Mouse (Mus musculus) CH12.LX (cell line): ENCODE data around the gene Slc17a5. TPM values are rescaled to one million over a fixed set of nuclear protein-coding genes. Genes with fewer than 3 reads are reported as not detected.
A peak's percentile ranks its signal among the peaks of the same experiment; 100 is the strongest.

Experiments used
- DNase-seq: peaks from one replicate; pipeline ENCODE4 v3.0.0-alpha.2; 2013; ENCODE audit errors: extremely low read depth
- H3K27ac ChIP-seq: 2 replicates; pipeline ENCODE4 v1.5.1; 2012; ENCODE audit warnings: low read depth, mild to moderate bottlenecking, control low read depth, moderate library complexity; ENCODE audit not compliant: insufficient read depth
- H3K27me3 ChIP-seq: replicated peaks from 2 replicates; pipeline ENCODE3; 2012; ENCODE audit warnings: inconsistent platforms
- H3K36me3 ChIP-seq, 2 experiments: replicated peaks in 1 of 2; 2 replicates each; pipeline versions ENCODE3 to v1.6.1; 2012; ENCODE audit warnings: inconsistent platforms in 1 of 2, low read length in 1 of 2, mild to moderate bottlenecking in 1 of 2, mixed read lengths in 1 of 2, moderate library complexity in 1 of 2; ENCODE audit not compliant: control insufficient read depth in 1 of 2, insufficient read depth in 1 of 2
- H3K4me1 ChIP-seq, 2 experiments: 2 replicates each; pipeline ENCODE4 v1.6.1; 2012; ENCODE audit warnings: inconsistent platforms in 1 of 2, moderate library complexity in 1 of 2; ENCODE audit not compliant: insufficient read depth in 2 of 2, control insufficient read depth in 1 of 2
- H3K4me2 ChIP-seq: 2 replicates; pipeline ENCODE4 v1.6.1; 2012; ENCODE audit warnings: low read depth, mild to moderate bottlenecking, control low read depth; ENCODE audit not compliant: poor library complexity, insufficient read depth, severe bottlenecking
- H3K4me3 ChIP-seq, 3 experiments: fragments of 150-350 bp in 1 of 3; sonication (generic) in 1 of 3; replicated peaks in 1 of 3; 2 replicates each; pipeline versions ENCODE3 to v1.5.1; 2011 to 2012; ENCODE audit warnings: low read depth in 2 of 3, low read length in 2 of 3, mild to moderate bottlenecking in 2 of 3, moderate library complexity in 2 of 3, control low read depth in 1 of 3, improper control_type of control experiment in 1 of 3, inconsistent platforms in 1 of 3, mixed read lengths in 1 of 3; ENCODE audit not compliant: poor library complexity in 1 of 3
- H3K79me2 ChIP-seq: replicated peaks from 2 replicates; pipeline ENCODE4 v1.6.1; 2012; ENCODE audit warnings: mild to moderate bottlenecking, moderate library complexity; ENCODE audit not compliant: control insufficient read depth, poor library complexity, insufficient read depth, severe bottlenecking; ENCODE audit errors: extremely low read depth
- H3K9ac ChIP-seq: 2 replicates; pipeline ENCODE4 v1.6.1; 2012; ENCODE audit warnings: low read depth, mild to moderate bottlenecking, control low read depth, moderate library complexity; ENCODE audit not compliant: insufficient read depth
- H3K9me3 ChIP-seq: replicated peaks from 2 replicates; pipeline ENCODE3; 2012; ENCODE audit warnings: low read length, inconsistent platforms, mixed read lengths
- CTCF ChIP-seq, 2 experiments: IDR thresholded peaks in 1 of 2; conservative IDR thresholded peaks in 1 of 2; 2 replicates each; pipeline ENCODE4 v1.5.1; 2011 to 2012; ENCODE audit warnings: low read depth in 2 of 2, low read length in 2 of 2, improper control_type of control experiment in 1 of 2, inconsistent platforms in 1 of 2, mild to moderate bottlenecking in 1 of 2, moderate library complexity in 1 of 2
- E2F4 ChIP-seq: IDR thresholded peaks from 2 replicates; pipeline ENCODE4 v1.6.1; 2011; ENCODE audit warnings: low read depth, low read length, improper control_type of control experiment; ENCODE audit not compliant: insufficient replicate concordance
- ELF1 ChIP-seq: IDR thresholded peaks from 2 replicates; pipeline ENCODE4 v1.6.1; 2014; ENCODE audit warnings: low read depth, mild to moderate bottlenecking, inconsistent platforms, low read length, improper control_type of control experiment
- JUND ChIP-seq: conservative IDR thresholded peaks from 2 replicates; pipeline ENCODE4 v1.6.1; 2011; ENCODE audit warnings: low read depth, low read length, improper control_type of control experiment
- KAT2A ChIP-seq: IDR thresholded peaks from 2 replicates; pipeline ENCODE4 v1.6.1; 2012; ENCODE audit warnings: low read length, improper control_type of control experiment, inconsistent platforms; ENCODE audit not compliant: insufficient replicate concordance
- MAFK ChIP-seq: IDR thresholded peaks from 2 replicates; pipeline ENCODE4 v1.6.1; 2011; ENCODE audit warnings: low read length, improper control_type of control experiment; ENCODE audit not compliant: insufficient replicate concordance
- NELFE ChIP-seq: IDR thresholded peaks from 2 replicates; pipeline ENCODE4 v1.6.1; 2011; ENCODE audit warnings: low read depth, low read length, improper control_type of control experiment
- NRF1 ChIP-seq: IDR thresholded peaks from 2 replicates; pipeline ENCODE4 v1.6.1; 2014; ENCODE audit warnings: low read depth, mild to moderate bottlenecking, inconsistent platforms, low read length, improper control_type of control experiment, moderate library complexity
- RCOR1 ChIP-seq: conservative IDR thresholded peaks from 2 replicates; pipeline ENCODE4 v1.6.1; 2012; ENCODE audit warnings: low read depth, mild to moderate bottlenecking, inconsistent platforms, low read length, improper control_type of control experiment
- SMC3 ChIP-seq: IDR thresholded peaks from 2 replicates; pipeline ENCODE4 v1.6.1; 2011; ENCODE audit warnings: low read depth, low read length, improper control_type of control experiment
- TCF12 ChIP-seq: IDR thresholded peaks from 2 replicates; pipeline ENCODE4 v1.6.1; 2014; ENCODE audit warnings: low read depth, mild to moderate bottlenecking, inconsistent platforms, low read length, improper control_type of control experiment
- USF1 ChIP-seq: IDR thresholded peaks from 2 replicates; pipeline ENCODE4 v1.6.1; 2014; ENCODE audit warnings: low read depth, mild to moderate bottlenecking, inconsistent platforms, low read length, improper control_type of control experiment
- ZC3H11A ChIP-seq: IDR thresholded peaks from 2 replicates; pipeline ENCODE4 v1.6.1; 2012; ENCODE audit warnings: low read depth, mild to moderate bottlenecking, inconsistent platforms, low read length, improper control_type of control experiment
- ZKSCAN1 ChIP-seq: IDR thresholded peaks from 2 replicates; pipeline ENCODE4 v1.6.1; 2012; ENCODE audit warnings: low read depth, inconsistent platforms, low read length, improper control_type of control experiment, borderline replicate concordance
- ZMIZ1 ChIP-seq: IDR thresholded peaks from 2 replicates; pipeline ENCODE4 v1.6.1; 2012; ENCODE audit warnings: low read depth, mild to moderate bottlenecking, inconsistent platforms, low read length, improper control_type of control experiment
- dilution Hi-C: fragments of 300-500 bp; cut with MboI; formaldehyde crosslinking; loops from 2 replicates; pipeline ENCODE4 v1.14.3; 2020; ENCODE audit warnings: low sequenced_read_pairs; ENCODE audit not compliant: extremely low pct_unique_long_range_greater_than_20kb, extremely low pct_ligation_motif_present
- in situ Hi-C: fragments of 300-500 bp; cut with MboI; formaldehyde crosslinking; loops from 3 replicates; pipeline ENCODE4 v1.14.3; 2019; ENCODE audit warnings: low sequenced_read_pairs, low pct_ligation_motif_present, low pct_unique_long_range_greater_than_20kb, mixed read lengths
- polyA plus RNA-seq: library from polyadenylated mRNA; unstranded; fragments of >175 nt; gene quantifications from 2 replicates; pipeline ENCODE4 v1.2.1, GENCODE M21; 2012; ENCODE audit warnings: low read depth; ENCODE audit not compliant: insufficient read length
- total RNA-seq, 2 experiments: library from RNA; depleted of rRNA; stranded (reverse); fragments of 300-350 nt in 1 of 2; fragments of >200 nt in 1 of 2; gene quantifications; 2 replicates each; pipeline ENCODE4 v1.2.3; 2012 to 2014

Slc17a5 gene
- total and polyA plus RNA-seq, 3 experiments = 4.9 to 7.6 (median 6.7) TPM

- peak overlapping the region; percentile 13; the same call in 1 of the 2 replicates for H3K27ac ChIP-seq
- peaks cover 6 to 20% of the 10 kb centered on the region in 2 experiments for H3K4me1 ChIP-seq
- no peaks in the 10 kb centered on the region for H3K27me3 ChIP-seq
- dilution Hi-C loops (no loop called here), in situ Hi-C loops (no loop called here)
- H3K4me3 ChIP-seq = no peak overlapping the region
- peaks cover 11 to 14% of the 10 kb centered on the region in 2 experiments for H3K36me3 ChIP-seq
- H3K9me3 ChIP-seq = no peaks in the 10 kb centered on the region
- peaks cover 23% of the 10 kb centered on the region for H3K79me2 ChIP-seq
- TF ChIP-seq RCOR1 = no peak
- TF ChIP-seq ZKSCAN1 = no peak
- no peak for TF ChIP-seq NELFE
- TF ChIP-seq NRF1 = no peak
- DNase-seq = no peak
- H3K9ac ChIP-seq = no peak overlapping the region; the same call in 1 of the 2 replicates
- H3K4me2 ChIP-seq = peak overlapping the region; percentile 12; the same call in 1 of the 2 replicates
Observed at GRCm38 (mm10) chr9:78506002-78506721, 81.7 kb downstream of the Slc17a5 start.

- Histone ChIP-seq H3K4me3 (peak overlapping the region in 2 of 3 experiments; percentile 60 to 74), H3K79me2 (peaks cover 23% of the 10 kb centered on the region), H3K27me3 (no peaks in the 10 kb centered on the region), H3K4me1 (peaks cover 6 to 21% of the 10 kb centered on the region in 2 experiments), H3K9me3 (no peaks in the 10 kb centered on the region), H3K9ac (peak overlapping the region; percentile 99; the same call in 1 of the 2 replicates), H3K27ac (no peak overlapping the region), H3K4me2 (peak overlapping the region; percentile 87), H3K36me3 (peaks cover 11 to 12% of the 10 kb centered on the region in 2 experiments)
- TF ChIP-seq USF1 = no peak
- TF ChIP-seq JUND = no peak
- TF ChIP-seq ELF1 = no peak
- TF ChIP-seq NELFE = no peak
- TF ChIP-seq E2F4 = no peak
- TF ChIP-seq ZC3H11A = no peak
- no peak for TF ChIP-seq SMC3
- no peak for TF ChIP-seq NRF1
- no peak for TF ChIP-seq MAFK
- no peak for TF ChIP-seq TCF12
- no peak for TF ChIP-seq ZMIZ1
- no peak for TF ChIP-seq KAT2A
- TF ChIP-seq CTCF (conservative IDR thresholded peaks at IDR 0.05 in 1 of 2, IDR thresholded peaks at IDR 0.05 in 1 of 2; ENCODE audit: low read depth in 2 of 2, low read length in 2 of 2) = no peak
- no peak for DNase-seq
- dilution Hi-C loops (no loop called here), in situ Hi-C loops (no loop called here)
Observed at GRCm38 (mm10) chr9:78505223-78505622, 82.6 kb downstream of the Slc17a5 start.
